Mouse (Mus musculus) myocyte (in vitro differentiated cells): ENCODE data around the gene Ttc1.

ENCODE experiments used
- CEBPB ChIP-seq: IDR thresholded peaks from 2 replicates; pipeline ENCODE4 v1.6.1; 2011; ENCODE audit warnings: mild to moderate bottlenecking, moderate library complexity; ENCODE audit not compliant: poor library complexity, insufficient read depth, severe bottlenecking
- E2F4 ChIP-seq: IDR thresholded peaks from one replicate; pipeline ENCODE4 v1.6.1; 2011; ENCODE audit warnings: mild to moderate bottlenecking, control low read depth, moderate library complexity; ENCODE audit not compliant: insufficient read depth
- MAX ChIP-seq: IDR thresholded peaks from one replicate; pipeline ENCODE4 v1.6.1; 2011; ENCODE audit warnings: low read depth, mild to moderate bottlenecking, control low read depth
- MYOD1 ChIP-seq, 3 experiments: IDR thresholded peaks; one replicate each; pipeline ENCODE4 v1.6.1; 2011; ENCODE audit warnings: control low read depth in 2 of 3, low read depth in 2 of 3, mild to moderate bottlenecking in 2 of 3, moderate library complexity in 1 of 3; ENCODE audit not compliant: insufficient read length in 2 of 3, control insufficient read depth in 1 of 3
- MYOG ChIP-seq, 3 experiments: IDR thresholded peaks; one replicate each; pipeline ENCODE4 v1.6.1; 2011; ENCODE audit warnings: control low read depth in 2 of 3, low read depth in 2 of 3, mild to moderate bottlenecking in 2 of 3; ENCODE audit not compliant: insufficient read length in 2 of 3, control insufficient read depth in 1 of 3, insufficient read depth in 1 of 3
- POLR2A ChIP-seq: IDR thresholded peaks from one replicate; pipeline ENCODE4 v1.6.1; 2011; ENCODE audit warnings: low read depth, mild to moderate bottlenecking, control low read depth, moderate library complexity; ENCODE audit not compliant: insufficient read length
- POLR2AphosphoS2 ChIP-seq: IDR thresholded peaks from one replicate; pipeline ENCODE4 v1.6.1; 2011; ENCODE audit warnings: low read depth, control low read depth; ENCODE audit not compliant: insufficient read length
- REST ChIP-seq: IDR thresholded peaks from one replicate; pipeline ENCODE4 v1.6.1; 2011; ENCODE audit warnings: mild to moderate bottlenecking, control low read depth, moderate library complexity; ENCODE audit not compliant: insufficient read depth, insufficient read length
- SRF ChIP-seq: IDR thresholded peaks from one replicate; pipeline ENCODE4 v1.6.1; 2011; ENCODE audit warnings: low read depth; ENCODE audit not compliant: control insufficient read depth, insufficient read length
- TCF12 ChIP-seq: IDR thresholded peaks from one replicate; pipeline ENCODE4 v1.6.1; 2011; ENCODE audit warnings: mild to moderate bottlenecking, control low read depth; ENCODE audit not compliant: poor library complexity, insufficient read depth, severe bottlenecking
- USF1 ChIP-seq: IDR thresholded peaks from one replicate; pipeline ENCODE4 v1.6.1; 2011; ENCODE audit warnings: low read depth, mild to moderate bottlenecking, control low read depth, moderate library complexity

DNA sequence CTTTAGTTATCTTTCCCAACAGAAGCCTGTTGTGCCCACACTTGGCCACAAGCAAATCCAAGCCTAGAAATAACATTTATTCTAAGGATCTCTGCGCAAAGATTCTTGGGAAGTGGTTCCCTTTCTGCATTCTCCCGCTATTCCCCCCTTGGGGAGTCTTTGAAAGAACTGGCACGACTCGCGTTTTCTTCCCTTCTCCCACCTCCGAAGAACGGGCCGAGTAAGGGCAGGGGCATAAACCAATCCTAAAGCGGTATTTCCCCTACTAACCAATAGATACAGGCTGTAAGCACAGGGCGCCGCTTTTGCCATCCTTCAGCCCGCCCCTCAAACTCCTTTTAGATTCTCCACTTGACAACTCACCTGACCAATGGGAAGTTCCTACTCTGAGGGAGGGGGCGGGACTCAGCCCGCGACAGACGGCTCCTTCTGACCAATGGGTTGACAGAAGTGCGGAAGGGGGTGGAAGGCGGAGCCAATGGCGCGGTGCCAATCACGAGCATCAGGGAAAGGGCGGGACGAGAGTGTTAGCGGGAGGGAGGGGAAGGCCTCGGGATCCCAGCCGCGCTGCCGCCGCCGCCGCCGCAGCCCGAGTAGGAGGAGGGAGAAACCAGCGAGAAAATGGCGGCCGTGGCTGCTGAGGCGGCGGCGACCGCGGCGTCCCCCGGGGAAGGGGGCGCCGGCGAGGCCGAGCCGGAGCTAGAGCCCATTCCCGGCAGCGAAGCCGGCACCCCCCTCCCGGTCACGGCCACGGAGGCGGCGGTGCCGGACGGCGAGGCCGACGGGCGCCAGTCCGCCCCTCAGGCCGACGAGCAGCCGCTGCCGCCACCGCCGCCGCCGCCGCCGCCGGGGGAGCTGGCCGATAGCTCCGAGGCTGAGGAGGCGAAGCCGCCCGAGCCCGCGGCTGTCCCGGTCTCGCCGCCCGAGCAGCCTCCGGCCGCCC lies 66.1 kb downstream of the Ttc1 start, which contains the start of gene Pwwp2a:
- TF ChIP-seq POLR2A = peak; percentile 84
- no peak for TF ChIP-seq MAX
- TF ChIP-seq TCF12 = no peak
- peak; percentile 3 for TF ChIP-seq E2F4
- peak; percentile 25 for TF ChIP-seq USF1
- no peak for TF ChIP-seq MYOD1 (IDR thresholded peaks at IDR 0.05; ENCODE audit: control insufficient read depth in 1 of 3, insufficient read length in 2 of 3, low read depth in 2 of 3)
- TF ChIP-seq POLR2AphosphoS2 = peak; percentile 75
- no peak for TF ChIP-seq MYOG (IDR thresholded peaks at IDR 0.05; ENCODE audit: control insufficient read depth in 1 of 3, insufficient read depth in 1 of 3, insufficient read length in 2 of 3, low read depth in 2 of 3)
- no peak for TF ChIP-seq REST
- TF ChIP-seq CEBPB = no peak
- TF ChIP-seq SRF = no peak
